Mouse (Mus musculus) lung, postnatal 0 days (tissue): ENCODE results near the gene Fmnl3.

Experiments
- CTCF ChIP-seq: IDR thresholded peaks from 2 replicates; pipeline ENCODE4 v1.5.1; 2016; ENCODE audit warnings: antibody characterized with exemption, mild to moderate bottlenecking
- EP300 ChIP-seq: IDR thresholded peaks from 2 replicates; pipeline ENCODE4 v1.6.1; 2016; ENCODE audit warnings: antibody characterized with exemption, mild to moderate bottlenecking, control low read depth

GRCm38 (mm10) chr15:99375581-99375980 is 5.3 kb upstream of the Fmnl3 start:
- TF ChIP-seq CTCF (no peak), EP300 (no peak)
